Mouse (Mus musculus) MEL (cell line): ENCODE results near the gene Pdcd1. TPM values are rescaled to one million over a fixed set of nuclear protein-coding genes. Genes with fewer than 3 reads are reported as not detected.

Experiments
- DNase-seq: peaks from one replicate; pipeline ENCODE4 v3.0.0; 2011; ENCODE audit warnings: low read depth, low spot score
- H3K27ac ChIP-seq: 2 replicates; pipeline ENCODE4 v1.5.1; 2012; ENCODE audit warnings: low read depth, mild to moderate bottlenecking, control low read depth, low read length, moderate library complexity; ENCODE audit not compliant: control insufficient read depth
- H3K27me3 ChIP-seq, 2 experiments: fragments of 150-350 bp in 1 of 2; sonication (generic) in 1 of 2; 2 replicates each; pipeline ENCODE4 v1.6.1; 2012; ENCODE audit warnings: low read length in 2 of 2, mild to moderate bottlenecking in 2 of 2, improper control_type of control experiment in 1 of 2, moderate library complexity in 1 of 2; ENCODE audit not compliant: insufficient read depth in 2 of 2, control insufficient read depth in 1 of 2
- H3K36me3 ChIP-seq, 2 experiments: 2 replicates each; pipeline ENCODE4 v1.6.1; 2012 to 2014; ENCODE audit warnings: low read length in 2 of 2, improper control_type of control experiment in 1 of 2, inconsistent platforms in 1 of 2, mild to moderate bottlenecking in 1 of 2; ENCODE audit not compliant: insufficient read depth in 2 of 2, control insufficient read depth in 1 of 2
- H3K4me1 ChIP-seq, 2 experiments: fragments of 150-350 bp in 1 of 2; sonication (generic) in 1 of 2; 2 replicates each; pipeline ENCODE4 v1.6.1; 2012; ENCODE audit warnings: low read length in 2 of 2, improper control_type of control experiment in 1 of 2, mild to moderate bottlenecking in 1 of 2; ENCODE audit not compliant: insufficient read depth in 2 of 2, control insufficient read depth in 1 of 2
- H3K4me3 ChIP-seq, 2 experiments: fragments of 150-350 bp in 1 of 2; sonication (generic) in 1 of 2; 2 replicates each; pipeline ENCODE4 v1.5.1; 2012; ENCODE audit warnings: low read depth in 2 of 2, low read length in 2 of 2, mild to moderate bottlenecking in 2 of 2, moderate library complexity in 2 of 2, control low read depth in 1 of 2, improper control_type of control experiment in 1 of 2; ENCODE audit not compliant: control insufficient read depth in 1 of 2, insufficient read depth in 1 of 2
- H3K79me2 ChIP-seq: 2 replicates; pipeline ENCODE4 v1.6.1; 2012; ENCODE audit warnings: mild to moderate bottlenecking, low read length, moderate library complexity; ENCODE audit not compliant: control insufficient read depth, poor library complexity, insufficient read depth
- H3K9ac ChIP-seq: 2 replicates; pipeline ENCODE4 v1.6.1; 2012; ENCODE audit warnings: low read depth, mild to moderate bottlenecking, control low read depth, low read length, moderate library complexity; ENCODE audit not compliant: control insufficient read depth, poor library complexity, severe bottlenecking
- H3K9me3 ChIP-seq: fragments of 150-350 bp; sonication (generic); replicated peaks from 2 replicates; pipeline ENCODE4 v1.6.1; 2012; ENCODE audit warnings: mild to moderate bottlenecking, low read length, improper control_type of control experiment, moderate library complexity; ENCODE audit not compliant: insufficient read depth
- BHLHE40 ChIP-seq: IDR thresholded peaks from 2 replicates; pipeline ENCODE4 v1.6.1; 2012; ENCODE audit warnings: low read depth, mild to moderate bottlenecking, inconsistent platforms, low read length, improper control_type of control experiment, borderline replicate concordance
- E2F4 ChIP-seq: IDR thresholded peaks from 2 replicates; pipeline ENCODE4 v1.6.1; 2011; ENCODE audit warnings: low read depth, low read length, improper control_type of control experiment, borderline replicate concordance
- EP300 ChIP-seq, 2 experiments: IDR thresholded peaks; 2 replicates each; pipeline ENCODE4 v1.6.1; 2011; ENCODE audit warnings: improper control_type of control experiment in 2 of 2, low read length in 2 of 2, low read depth in 1 of 2, mild to moderate bottlenecking in 1 of 2
- ETS1 ChIP-seq: IDR thresholded peaks from 2 replicates; pipeline ENCODE4 v1.6.1; 2012; ENCODE audit warnings: low read depth, mild to moderate bottlenecking, inconsistent platforms, low read length, improper control_type of control experiment, moderate library complexity
- GABPA ChIP-seq: IDR thresholded peaks from 2 replicates; pipeline ENCODE4 v1.6.1; 2012; ENCODE audit warnings: low read depth, mild to moderate bottlenecking, inconsistent platforms, low read length, improper control_type of control experiment, moderate library complexity
- GATA1 ChIP-seq: IDR thresholded peaks from 2 replicates; pipeline ENCODE4 v1.6.1; 2011; ENCODE audit warnings: low read depth, low read length, improper control_type of control experiment
- HCFC1 ChIP-seq: IDR thresholded peaks from 2 replicates; pipeline ENCODE4 v1.6.1; 2012; ENCODE audit warnings: low read depth, mild to moderate bottlenecking, inconsistent platforms, low read length, improper control_type of control experiment, moderate library complexity
- JUND ChIP-seq: IDR thresholded peaks from 2 replicates; pipeline ENCODE4 v1.6.1; 2011; ENCODE audit warnings: low read depth, mild to moderate bottlenecking, improper control_type of control experiment, low read length
- MAFK ChIP-seq: IDR thresholded peaks from 2 replicates; pipeline ENCODE4 v1.6.1; 2011; ENCODE audit warnings: low read depth, mild to moderate bottlenecking, low read length, improper control_type of control experiment, borderline replicate concordance
- MAX ChIP-seq: IDR thresholded peaks from 2 replicates; pipeline ENCODE4 v1.6.1; 2011; ENCODE audit warnings: low read length, improper control_type of control experiment
- MAZ ChIP-seq: IDR thresholded peaks from 2 replicates; pipeline ENCODE4 v1.6.1; 2012; ENCODE audit warnings: low read depth, mild to moderate bottlenecking, inconsistent platforms, low read length, improper control_type of control experiment
- MEF2A ChIP-seq: IDR thresholded peaks from 2 replicates; pipeline ENCODE4 v1.6.1; 2014; ENCODE audit warnings: low read depth, mild to moderate bottlenecking, inconsistent platforms, low read length, improper control_type of control experiment; ENCODE audit not compliant: poor library complexity, insufficient replicate concordance, severe bottlenecking; ENCODE audit errors: extremely low read depth
- MXI1 ChIP-seq: IDR thresholded peaks from 2 replicates; pipeline ENCODE4 v1.6.1; 2011; ENCODE audit warnings: mild to moderate bottlenecking, low read depth, low read length, improper control_type of control experiment
- MYB ChIP-seq: IDR thresholded peaks from 2 replicates; pipeline ENCODE4 v1.6.1; 2011; ENCODE audit warnings: mild to moderate bottlenecking, low read depth, low read length, improper control_type of control experiment
- NRF1 ChIP-seq: IDR thresholded peaks from 2 replicates; pipeline ENCODE4 v1.6.1; 2014; ENCODE audit warnings: low read depth, mild to moderate bottlenecking, inconsistent platforms, low read length, improper control_type of control experiment, moderate library complexity; ENCODE audit not compliant: poor library complexity, insufficient read depth, severe bottlenecking
- POLR2AphosphoS2 ChIP-seq: IDR thresholded peaks from 2 replicates; pipeline ENCODE4 v1.6.1; 2011; ENCODE audit warnings: low read length, improper control_type of control experiment
- POLR2AphosphoS5 ChIP-seq: IDR thresholded peaks from 2 replicates; pipeline ENCODE4 v1.6.1; 2012; ENCODE audit warnings: low read depth, borderline replicate concordance, mild to moderate bottlenecking, inconsistent platforms, low read length, moderate library complexity, mixed read lengths
- RAD21 ChIP-seq: IDR thresholded peaks from 2 replicates; pipeline ENCODE4 v1.6.1; 2011; ENCODE audit warnings: mild to moderate bottlenecking, low read depth, low read length, improper control_type of control experiment
- RCOR1 ChIP-seq: IDR thresholded peaks from 2 replicates; pipeline ENCODE4 v1.6.1; 2012; ENCODE audit warnings: low read depth, mild to moderate bottlenecking, inconsistent platforms, low read length, improper control_type of control experiment
- SIN3A ChIP-seq: IDR thresholded peaks from 2 replicates; pipeline ENCODE4 v1.6.1; 2012; ENCODE audit warnings: low read length, improper control_type of control experiment, inconsistent platforms
- TAL1 ChIP-seq: IDR thresholded peaks from 2 replicates; pipeline ENCODE4 v1.6.1; 2012; ENCODE audit warnings: mild to moderate bottlenecking, inconsistent platforms, low read length, moderate library complexity, mixed read lengths
- TBP ChIP-seq: IDR thresholded peaks from 2 replicates; pipeline ENCODE4 v1.8.0; 2011; ENCODE audit warnings: low read depth, low read length, improper control_type of control experiment
- TCF12 ChIP-seq: IDR thresholded peaks from 2 replicates; pipeline ENCODE4 v1.6.1; 2014; ENCODE audit warnings: low read depth, mild to moderate bottlenecking, inconsistent platforms, low read length, improper control_type of control experiment, moderate library complexity
- UBTF ChIP-seq: IDR thresholded peaks from 2 replicates; pipeline ENCODE4 v1.6.1; 2012; ENCODE audit warnings: low read depth, mild to moderate bottlenecking, inconsistent platforms, low read length, improper control_type of control experiment, moderate library complexity, borderline replicate concordance; ENCODE audit not compliant: insufficient read depth
- USF1 ChIP-seq: IDR thresholded peaks from 2 replicates; pipeline ENCODE4 v1.6.1; 2014; ENCODE audit warnings: low read depth, mild to moderate bottlenecking, inconsistent platforms, low read length, improper control_type of control experiment, moderate library complexity
- USF2 ChIP-seq, 2 experiments: IDR thresholded peaks; 2 replicates each; pipeline ENCODE4 v1.6.1; 2011 to 2012; ENCODE audit warnings: improper control_type of control experiment in 2 of 2, low read length in 2 of 2, borderline replicate concordance in 1 of 2, inconsistent platforms in 1 of 2, low read depth in 1 of 2, mild to moderate bottlenecking in 1 of 2; ENCODE audit not compliant: insufficient read depth in 1 of 2
- ZC3H11A ChIP-seq: IDR thresholded peaks from 2 replicates; pipeline ENCODE4 v1.6.1; 2012; ENCODE audit warnings: low read depth, mild to moderate bottlenecking, inconsistent platforms, low read length, improper control_type of control experiment
- ZMIZ1 ChIP-seq: IDR thresholded peaks from 2 replicates; pipeline ENCODE4 v1.6.1; 2012; ENCODE audit warnings: low read depth, mild to moderate bottlenecking, inconsistent platforms, low read length, improper control_type of control experiment, moderate library complexity
- polyA plus RNA-seq, 2 experiments: library from polyadenylated mRNA; stranded (reverse) in 1 of 2; unstranded in 1 of 2; fragments of >175 nt in 1 of 2; fragments of >200 nt in 1 of 2; gene quantifications; 2 replicates each; pipeline versions ENCODE4 v1.2.1 to v1.2.4; 2012; ENCODE audit warnings: low replicate concordance in 2 of 2, low read depth in 1 of 2; ENCODE audit not compliant: insufficient read length in 2 of 2, insufficient read depth in 1 of 2, missing spikeins in 1 of 2
- total RNA-seq: library from RNA; depleted of rRNA; stranded (reverse); fragments of 300-350 nt; gene quantifications from 2 replicates; pipeline ENCODE4 v1.2.3, GENCODE M21; 2012

Pdcd1 gene
- total and polyA plus RNA-seq, 3 experiments = 0.13 TPM; not detected in 2

DNA sequence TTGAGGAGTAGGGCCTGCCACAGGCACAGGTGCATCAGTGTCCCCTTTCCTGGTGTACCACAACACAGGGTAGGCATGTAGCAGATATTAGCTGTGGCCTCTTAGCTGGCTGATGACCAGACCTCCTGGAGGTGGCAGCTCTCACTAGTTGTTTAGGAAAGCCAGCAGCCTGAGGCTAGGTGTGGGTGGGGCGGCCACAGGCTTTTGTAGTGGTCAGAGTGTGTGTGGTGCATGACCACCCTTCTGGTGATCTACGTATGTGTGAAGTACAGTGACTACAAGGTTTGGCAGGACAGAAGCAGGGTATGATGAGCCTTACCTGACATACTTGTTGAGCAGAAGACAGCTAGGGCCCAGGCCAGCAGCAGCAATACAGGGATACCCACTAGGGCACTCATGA is 12.0 kb downstream of the Pdcd1 start:
- TF ChIP-seq MAZ (no peak), MXI1 (no peak), TBP (no peak), ZC3H11A (no peak), SIN3A (no peak), MEF2A (no peak), GABPA (no peak), BHLHE40 (no peak), UBTF (no peak), JUND (no peak), MYB (no peak), RCOR1 (no peak), RAD21 (no peak)
- TF ChIP-seq, all 39 proteins: peak for 0
- Histone ChIP-seq H3K9me3 (no peaks in the 10 kb centered on the region), H3K79me2 (no peaks in the 10 kb centered on the region), H3K4me1 (peaks cover 2 to 8% of the 10 kb centered on the region in 2 experiments; a peak in 3 of 4 replicates), H3K36me3 (peaks cover 0 to 7% of the 10 kb centered on the region in 2 experiments; a peak in 2 of 4 replicates), H3K4me3 (no peak overlapping the region), H3K9ac (no peak overlapping the region), H3K27me3 (no peaks in the 10 kb centered on the region; a peak in 1 of 4 replicates), H3K27ac (no peak overlapping the region)
- DNase-seq = no peak

DNA sequence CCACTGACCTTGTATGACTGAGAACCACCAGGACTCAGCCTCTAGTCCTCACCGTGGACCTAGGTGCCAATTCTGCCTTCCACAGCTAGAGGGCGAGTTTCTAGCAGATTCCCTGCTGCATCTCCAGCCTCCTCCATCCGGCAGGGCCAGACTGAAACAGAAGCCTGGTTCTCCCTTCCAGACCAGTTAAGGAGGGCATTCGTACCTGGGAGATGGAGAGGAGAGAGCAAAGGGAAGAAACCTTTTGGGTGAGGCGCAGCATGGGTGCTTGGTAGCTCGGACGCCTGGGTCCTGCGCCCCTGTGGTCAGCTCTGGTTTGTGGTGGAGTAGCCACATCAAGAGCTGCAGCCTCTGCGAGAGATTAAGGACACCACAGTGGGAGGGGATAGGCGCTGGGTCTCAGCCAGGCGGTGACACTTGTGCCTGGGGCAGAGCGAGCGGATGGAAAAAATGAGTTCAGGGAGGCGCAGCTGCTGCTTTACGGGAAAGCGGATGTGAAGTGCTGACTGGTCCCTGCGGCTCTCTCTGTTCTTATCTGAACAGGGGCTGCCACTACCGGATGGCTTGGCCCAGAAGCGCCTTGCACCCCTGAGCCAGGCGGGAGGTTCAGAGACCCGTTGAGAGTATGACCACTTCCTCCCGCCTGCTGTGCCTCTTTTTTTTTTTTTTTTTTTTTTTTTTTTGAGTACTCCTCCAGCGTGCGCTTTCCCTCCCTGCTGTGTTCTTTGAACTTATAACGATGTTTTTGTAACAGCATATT is 17.2 kb downstream of the Pdcd1 start:
- Histone ChIP-seq H3K4me1 (peaks cover 16 to 28% of the 10 kb centered on the region in 2 experiments), H3K9ac (peak overlapping the region; percentile 66), H3K27me3 (no peaks in the 10 kb centered on the region), H3K9me3 (no peaks in the 10 kb centered on the region), H3K36me3 (peaks cover 0 to 25% of the 10 kb centered on the region in 2 experiments; a peak in 2 of 4 replicates), H3K4me3 (peak overlapping the region; percentile 54 to 73), H3K27ac (peak overlapping the region; percentile 92), H3K79me2 (no peaks in the 10 kb centered on the region)
- DNase-seq = peak; percentile 97
- peak; percentile 87 for TF ChIP-seq MAX
- peak; percentile 76 for TF ChIP-seq HCFC1
- peak; percentile 7; the same call in 1 of the 2 replicates for TF ChIP-seq MAFK
- TF ChIP-seq RAD21 = peak; percentile 50
- peak; percentile 64; the same call in 1 of the 2 replicates for TF ChIP-seq TBP
- peak; percentile 74; the same call in 1 of the 2 replicates for TF ChIP-seq ETS1
- peak; percentile 49; the same call in 1 of the 2 replicates for TF ChIP-seq TCF12
- peak; percentile 2; the same call in 1 of the 2 replicates for TF ChIP-seq NRF1
- peak; percentile 43 for TF ChIP-seq TAL1
- peak; percentile 58 to 75; a peak in 3 of 4 replicates for TF ChIP-seq EP300 (IDR thresholded peaks at IDR 0.05; ENCODE audit: low read depth in 1 of 2, low read length in 2 of 2)
- TF ChIP-seq POLR2AphosphoS2 = no peak
- peak; percentile 53; the same call in 1 of the 2 replicates for TF ChIP-seq MAZ
- TF ChIP-seq E2F4 = peak; percentile 66; the same call in 1 of the 2 replicates
- peak; percentile 60 for TF ChIP-seq BHLHE40
- no peak for TF ChIP-seq USF1
- TF ChIP-seq ZMIZ1 = peak; percentile 36; the same call in 1 of the 2 replicates
- no peak for TF ChIP-seq JUND
- TF ChIP-seq USF2 (IDR thresholded peaks at IDR 0.05; ENCODE audit: borderline replicate concordance in 1 of 2, insufficient read depth in 1 of 2, low read depth in 1 of 2, low read length in 2 of 2) = no peak
- TF ChIP-seq POLR2AphosphoS5 = no peak
- peak; percentile 89 for TF ChIP-seq GATA1
